Mouse (Mus musculus): ENCODE data around the gene Klk1b4.

GRCm38 (mm10) chr7:44240712-44241111, 33.5 kb downstream of the Klk1b4 start:
- TF ChIP-seq CTCF (IDR thresholded peaks at IDR 0.05; ENCODE audit: borderline replicate concordance, insufficient read depth, low read depth, low read length) (no peak), POLR2A (IDR thresholded peaks at IDR 0.05; ENCODE audit: borderline replicate concordance, insufficient read depth, low read length) (no peak)
